Mouse (Mus musculus) 3T3-L1 (cell line): ENCODE data around the gene A930009A15Rik.
A peak's percentile ranks its signal among the peaks of the same experiment; 100 is the strongest.

Source experiments
- DNase-seq: peaks from one replicate; pipeline ENCODE4 v3.0.0-alpha.2; 2015; ENCODE audit warnings: low read depth, low spot score

The A930009A15Rik gene

DNA sequence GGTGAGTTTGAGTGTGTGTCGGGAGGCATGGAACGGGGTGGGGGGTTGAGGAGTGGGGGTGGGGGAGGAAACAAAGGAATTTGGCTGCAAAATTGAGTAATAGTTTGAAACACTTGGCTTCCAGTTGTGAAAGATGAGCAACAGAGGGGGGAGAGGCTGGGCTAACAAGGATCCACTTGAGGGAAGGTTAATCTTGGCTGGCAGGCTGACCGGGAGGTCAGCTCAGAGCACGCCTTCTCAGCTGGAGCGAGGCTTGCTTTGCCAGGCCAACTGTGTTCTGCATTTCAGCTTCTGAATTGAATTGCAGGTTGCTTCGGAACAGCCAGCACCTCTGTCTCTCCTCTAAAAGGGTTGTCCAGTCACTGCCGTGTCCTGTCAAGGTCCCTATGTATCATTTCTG is 9.7 kb downstream of the A930009A15Rik start:
- no peak for DNase-seq

DNA sequence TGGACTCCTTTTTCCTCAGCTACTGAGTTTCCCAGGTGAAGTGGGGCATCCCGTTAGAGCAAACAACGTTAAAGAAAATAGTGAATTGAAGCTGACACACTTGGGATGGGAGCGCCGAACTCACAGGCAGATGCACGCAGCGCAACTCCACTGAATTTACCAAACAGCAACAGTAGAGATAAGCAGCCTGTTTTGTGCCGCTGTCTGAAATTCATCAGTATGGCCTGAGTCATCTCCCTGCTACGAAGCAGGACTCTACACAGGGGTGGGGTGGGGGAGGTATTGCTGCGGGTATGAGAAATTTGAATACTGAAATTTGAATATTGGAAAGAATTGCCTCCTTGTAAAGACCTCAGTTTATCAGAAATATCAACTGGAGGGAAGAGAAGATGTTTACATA is 12.2 kb downstream of the A930009A15Rik start:
- DNase-seq = no peak

DNA sequence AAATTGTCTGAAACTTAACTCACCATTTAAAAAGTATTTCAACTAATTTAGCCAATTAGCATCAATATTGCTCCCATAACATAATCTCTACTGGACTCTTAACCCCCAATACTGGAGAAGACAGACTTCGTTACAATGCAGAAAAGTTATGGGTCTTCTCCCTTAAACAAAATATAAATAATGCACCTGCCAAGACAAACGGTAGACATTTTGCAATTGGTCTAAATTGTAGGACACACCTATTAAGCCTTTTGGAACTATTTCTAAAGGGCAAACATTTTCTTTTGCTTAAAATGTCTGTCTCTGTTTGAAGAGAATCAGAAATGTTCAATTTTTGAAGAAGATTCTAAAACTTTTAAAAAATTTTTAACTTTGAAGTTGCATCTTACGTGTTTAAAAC is 13.3 kb downstream of the A930009A15Rik start:
- DNase-seq = no peak

DNA sequence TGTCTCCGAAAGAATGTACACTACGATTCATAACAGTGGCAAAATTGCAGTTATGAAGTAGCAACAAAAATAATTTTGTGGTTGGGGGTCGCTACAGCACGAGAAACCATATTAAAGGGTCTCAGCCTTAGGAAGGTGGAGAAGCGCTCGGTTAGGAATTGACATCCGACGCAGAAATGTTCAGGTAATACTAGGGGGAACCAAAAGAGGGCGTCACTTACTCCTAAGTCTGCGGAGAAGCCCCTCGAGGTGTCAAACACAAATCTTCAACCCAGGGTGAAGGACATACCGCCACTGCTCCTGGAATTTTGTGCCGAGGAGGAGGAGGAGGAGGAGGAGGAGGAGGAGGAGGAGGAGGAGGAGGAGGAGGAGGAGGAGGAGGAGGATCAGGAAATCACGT is 14.9 kb downstream of the A930009A15Rik start:
- DNase-seq = no peak

DNA sequence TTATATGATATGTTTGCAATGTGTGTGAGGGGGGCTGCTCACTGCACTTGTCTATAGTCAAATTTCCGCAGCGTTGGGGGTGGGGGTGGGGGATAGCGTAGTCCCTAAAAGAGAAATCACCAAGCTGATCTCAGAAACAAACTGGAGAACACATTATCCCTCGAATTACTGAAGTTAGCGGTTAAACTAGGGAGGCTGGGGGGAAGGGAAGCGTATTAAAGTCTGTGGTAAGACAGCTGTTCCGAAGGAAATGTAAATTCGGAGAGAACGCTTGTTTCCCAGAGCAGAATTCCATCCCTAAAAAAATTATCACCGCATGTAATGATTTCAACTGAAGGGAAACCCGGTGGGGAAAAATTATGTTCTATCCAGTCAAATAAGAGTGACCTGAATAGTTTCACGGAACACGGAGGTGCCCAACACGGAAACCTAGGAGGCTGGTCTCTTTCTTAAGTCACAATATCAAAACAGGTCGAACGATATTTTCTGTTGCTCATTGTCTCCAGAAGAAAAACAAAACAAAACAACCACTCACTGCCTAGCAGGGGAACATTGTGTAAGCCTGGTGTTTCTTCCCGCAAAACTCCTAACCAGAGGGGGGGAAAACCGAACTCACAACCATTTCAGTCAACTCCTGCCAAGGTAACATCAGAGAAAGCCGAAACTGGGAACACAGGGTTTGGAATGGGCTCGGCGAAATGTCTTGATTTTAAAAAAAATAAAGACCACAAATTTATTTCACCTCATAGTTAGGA is 15.9 kb downstream of the A930009A15Rik start:
- DNase-seq = no peak

DNA sequence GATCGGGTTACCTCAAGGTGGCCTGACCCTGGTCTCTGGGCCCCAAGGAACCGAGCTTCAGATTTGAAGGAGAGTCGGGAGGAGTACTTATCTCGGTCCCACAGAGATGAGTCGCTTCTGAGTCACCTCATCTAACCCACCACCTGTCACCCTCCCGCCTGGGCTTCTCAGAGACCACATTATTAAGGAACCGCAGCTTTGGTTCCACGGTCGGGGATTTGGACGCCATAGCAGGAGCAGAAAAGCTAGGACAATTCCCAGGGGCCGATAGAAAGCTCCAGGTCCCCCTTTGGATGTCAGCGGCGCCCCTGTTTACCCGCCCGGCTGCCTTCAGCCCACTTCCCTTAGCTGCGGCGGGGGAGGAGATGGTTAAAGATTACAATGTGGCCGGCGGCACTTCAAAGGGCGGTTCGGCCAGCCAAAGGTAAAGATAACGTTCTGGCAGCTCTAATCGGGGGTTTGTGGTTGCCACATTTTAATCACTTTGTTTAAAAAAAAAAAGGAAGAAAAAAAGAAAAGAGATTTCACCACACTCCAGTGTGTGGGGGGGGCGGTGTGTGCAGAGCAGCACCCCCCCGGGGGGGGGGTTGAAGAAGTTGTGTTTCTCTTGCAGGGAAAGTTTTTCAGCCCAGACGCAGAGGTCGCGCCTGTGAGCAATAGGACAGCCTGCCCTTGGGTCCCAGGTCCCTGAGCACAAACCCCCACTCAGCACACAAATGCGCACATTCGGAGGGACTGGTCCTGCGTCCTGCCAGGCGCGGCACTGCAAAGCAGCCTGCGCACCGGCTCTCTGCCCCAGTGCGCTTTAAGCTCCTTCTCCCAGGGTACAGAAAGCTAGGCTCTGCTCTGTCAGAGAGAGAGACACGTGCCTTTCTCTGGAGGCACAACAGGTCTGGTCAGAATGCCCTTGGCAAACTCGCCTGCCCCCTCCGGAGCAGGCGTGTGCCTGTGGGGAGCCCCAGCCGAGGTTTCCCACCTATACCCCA is 16.8 kb downstream of the A930009A15Rik start:
- no peak for DNase-seq

DNA sequence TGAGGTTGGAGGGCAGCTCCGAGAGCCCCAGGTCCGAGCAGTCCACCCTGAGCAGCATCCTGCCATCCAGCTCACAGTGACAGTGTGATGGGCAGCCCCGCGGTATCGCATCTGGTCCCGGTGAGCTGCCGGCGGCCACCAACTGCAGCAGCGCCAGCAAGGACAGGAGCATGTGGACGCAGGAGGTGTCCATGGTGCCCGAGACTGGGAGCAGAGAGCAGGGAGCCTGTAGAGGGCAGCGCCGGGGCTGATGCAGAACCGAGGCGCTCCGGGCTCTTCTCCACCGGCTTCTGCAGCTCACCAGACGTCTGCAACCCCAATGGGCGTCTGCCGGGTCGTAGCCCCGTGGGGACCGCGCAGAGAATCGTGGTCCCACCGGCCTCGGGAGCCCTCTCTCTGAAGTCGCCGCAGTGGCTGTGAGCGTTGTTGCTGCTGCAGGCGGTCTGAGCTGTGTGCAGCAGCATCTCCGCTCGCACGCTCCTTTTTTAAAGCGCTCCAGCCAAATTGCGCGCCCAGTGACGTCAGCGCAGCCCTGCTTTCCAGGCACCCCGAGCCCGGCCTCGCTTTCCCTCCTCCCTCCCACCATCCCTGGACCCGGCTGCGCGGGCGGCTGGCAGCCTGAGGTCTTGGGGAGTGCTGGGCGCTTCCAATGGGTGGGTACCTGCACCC is 17.6 kb downstream of the A930009A15Rik start, which contains the start of gene Lgr5:
Gene Lgr5 (minus strand): TSS at position 480 of the 669 bp plus-strand sequence.
- no peak for DNase-seq

DNA sequence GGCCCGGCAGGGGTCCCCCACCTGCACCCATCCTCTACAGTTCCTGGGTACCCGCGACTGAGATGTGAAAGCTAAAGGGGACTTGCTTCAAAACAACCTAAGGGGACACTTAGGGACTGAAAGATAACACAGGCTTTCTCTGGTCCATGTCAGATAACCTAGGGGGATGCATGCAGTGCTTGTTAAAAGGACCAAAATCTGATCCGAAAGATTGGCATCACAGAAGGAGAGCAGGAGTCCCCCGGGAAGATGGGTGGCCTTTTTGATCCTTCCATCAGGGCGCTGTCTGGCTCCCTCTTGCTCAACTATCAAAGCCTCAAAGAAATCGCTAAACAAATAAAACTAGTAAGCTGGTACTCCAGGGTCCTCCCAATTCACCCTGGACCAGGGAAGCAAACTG is 18.2 kb downstream of the A930009A15Rik start:
- DNase-seq = no peak

DNA sequence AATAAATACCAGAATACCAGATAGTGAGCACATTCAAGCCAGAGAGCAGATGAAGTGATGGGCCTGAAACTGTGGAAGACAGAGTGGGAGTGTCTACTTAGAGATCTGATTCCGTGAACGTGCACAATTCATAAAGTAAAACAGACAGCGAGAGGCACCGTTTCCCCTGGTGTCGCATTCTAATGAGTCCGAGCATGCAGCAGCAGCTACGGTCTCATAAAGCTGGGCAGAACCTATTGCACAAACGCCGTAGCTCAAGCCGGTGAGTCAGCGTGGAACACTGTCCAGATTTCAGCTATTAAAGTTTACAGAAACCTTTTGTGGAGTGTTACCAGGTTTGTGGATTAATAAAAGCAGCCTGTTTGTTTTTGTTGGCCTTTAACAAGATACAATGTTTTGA is 23.4 kb downstream of the A930009A15Rik start:
- DNase-seq = peak; percentile 41

DNA sequence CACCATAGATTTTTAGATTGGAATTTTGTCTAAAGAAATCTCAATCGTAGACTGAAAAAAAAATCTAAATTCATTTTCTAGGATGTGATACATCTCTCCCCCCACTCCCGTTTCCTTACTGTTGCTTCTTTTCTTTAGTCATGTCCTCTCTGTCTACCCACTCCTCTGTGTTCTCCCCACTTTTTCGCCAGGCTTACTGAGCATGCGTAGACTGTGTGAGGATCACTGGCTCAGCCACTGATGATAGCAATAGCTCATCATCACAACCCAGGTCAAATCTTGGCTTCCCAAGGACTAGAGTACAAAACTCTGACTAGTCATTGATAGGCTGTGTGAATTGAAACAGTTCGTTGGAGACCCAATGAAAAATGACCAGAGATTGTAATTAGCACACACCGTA is 23.9 kb downstream of the A930009A15Rik start:
- DNase-seq = no peak

DNA sequence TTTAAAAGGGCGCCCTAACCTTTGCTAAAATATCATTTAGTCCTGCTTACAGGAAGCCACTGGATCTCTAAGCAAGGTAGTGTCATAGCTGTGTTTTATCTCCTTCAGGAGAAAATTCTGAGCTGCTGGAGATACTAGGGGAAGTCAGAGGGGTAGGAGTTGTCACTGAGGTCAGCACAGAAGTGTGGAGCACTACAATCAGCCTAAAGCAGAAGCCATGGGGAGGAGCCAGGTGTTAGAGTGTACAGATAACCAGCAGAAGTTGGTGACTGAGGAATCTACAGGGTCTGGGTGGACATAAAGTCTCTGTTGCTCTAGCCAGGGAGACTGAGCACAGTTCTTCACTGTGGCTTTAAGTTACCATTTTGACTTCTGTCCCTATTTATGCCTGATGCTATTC is 26.0 kb downstream of the A930009A15Rik start:
- DNase-seq = no peak

DNA sequence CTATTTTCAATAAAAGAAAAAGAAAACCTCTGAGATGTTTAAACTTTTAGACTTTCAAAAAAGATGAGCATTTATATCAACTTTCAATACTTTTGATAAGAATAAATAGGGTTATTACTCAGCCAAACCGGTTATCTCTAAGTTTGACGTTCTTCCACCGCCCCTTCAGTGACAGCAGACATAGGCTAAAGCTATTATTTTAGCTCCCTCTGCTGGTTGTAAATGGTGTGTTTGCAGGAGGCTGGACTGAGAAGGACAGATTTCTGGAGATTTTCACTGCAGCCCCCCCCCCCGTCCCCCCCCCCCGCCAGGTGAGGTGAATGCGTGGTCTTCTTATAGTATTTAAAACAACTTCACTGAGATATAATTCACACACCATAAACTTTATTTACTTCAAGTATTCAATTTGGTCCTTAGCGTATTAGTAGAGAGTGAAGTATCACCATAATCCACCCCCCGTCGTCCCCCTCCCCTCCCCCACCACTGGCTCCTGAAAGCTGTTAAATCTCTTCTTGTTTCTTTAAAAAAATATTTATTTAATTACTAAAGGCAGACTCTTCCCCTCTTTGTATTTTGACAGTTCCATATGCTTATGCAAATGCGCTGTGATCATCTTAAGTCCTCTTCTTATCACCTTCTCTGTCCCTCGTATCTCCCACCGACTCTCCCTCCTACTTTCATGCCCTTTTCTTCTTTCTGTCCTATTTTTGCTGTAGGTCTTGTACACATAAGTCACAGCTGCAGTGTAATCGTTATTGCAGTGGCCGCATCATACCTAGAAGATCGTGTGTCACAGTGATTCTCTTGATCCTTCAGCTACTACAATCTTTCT is 47.9 kb downstream of the A930009A15Rik start:
- DNase-seq = peak; percentile 61

DNA sequence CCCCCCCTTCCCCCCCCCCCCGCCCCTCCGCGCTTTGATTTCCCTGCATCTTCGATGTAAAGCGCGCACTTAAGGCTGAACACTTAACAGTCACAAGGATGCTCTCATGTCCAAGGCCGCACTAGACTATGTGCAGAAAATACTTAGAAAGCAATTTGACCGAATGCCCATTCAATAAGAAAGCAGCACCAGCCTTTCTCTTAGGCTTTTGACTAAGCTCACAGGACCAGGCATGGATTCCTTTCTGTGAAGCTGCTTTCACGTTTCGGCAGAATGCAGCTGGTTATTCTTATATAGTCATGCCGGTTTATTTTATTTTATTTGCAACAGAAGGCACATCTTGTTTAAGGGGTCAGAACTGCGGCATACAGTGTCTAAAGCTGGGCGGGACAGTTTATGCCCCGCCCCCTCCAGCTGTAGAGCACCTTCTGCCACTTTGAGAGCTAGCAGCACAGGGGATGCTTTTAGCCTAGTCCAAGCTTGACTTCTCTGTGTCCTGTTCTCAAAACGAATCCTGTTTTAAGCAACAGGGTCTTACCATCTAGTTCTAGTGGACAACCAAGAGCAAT is 48.6 kb downstream of the A930009A15Rik start:
- DNase-seq = no peak

DNA sequence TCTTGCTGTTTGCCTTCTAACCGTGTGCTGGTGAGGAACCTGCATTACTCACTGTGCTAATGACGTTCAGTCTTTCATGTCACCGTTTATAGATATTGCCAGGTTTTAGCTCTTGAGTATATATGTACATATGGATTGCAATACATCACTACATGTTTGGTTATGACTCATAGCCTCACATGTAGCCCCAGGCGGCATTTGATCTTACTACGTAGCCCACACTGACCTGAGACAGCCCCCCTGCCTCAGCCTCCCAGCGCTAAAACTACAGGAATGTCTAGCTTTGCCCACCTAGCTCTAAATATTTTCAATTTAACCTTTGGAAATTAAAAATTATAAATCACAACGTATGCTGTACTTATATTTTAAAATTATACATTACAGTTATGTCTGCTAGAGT is 53.7 kb downstream of the A930009A15Rik start:
- no peak for DNase-seq

DNA sequence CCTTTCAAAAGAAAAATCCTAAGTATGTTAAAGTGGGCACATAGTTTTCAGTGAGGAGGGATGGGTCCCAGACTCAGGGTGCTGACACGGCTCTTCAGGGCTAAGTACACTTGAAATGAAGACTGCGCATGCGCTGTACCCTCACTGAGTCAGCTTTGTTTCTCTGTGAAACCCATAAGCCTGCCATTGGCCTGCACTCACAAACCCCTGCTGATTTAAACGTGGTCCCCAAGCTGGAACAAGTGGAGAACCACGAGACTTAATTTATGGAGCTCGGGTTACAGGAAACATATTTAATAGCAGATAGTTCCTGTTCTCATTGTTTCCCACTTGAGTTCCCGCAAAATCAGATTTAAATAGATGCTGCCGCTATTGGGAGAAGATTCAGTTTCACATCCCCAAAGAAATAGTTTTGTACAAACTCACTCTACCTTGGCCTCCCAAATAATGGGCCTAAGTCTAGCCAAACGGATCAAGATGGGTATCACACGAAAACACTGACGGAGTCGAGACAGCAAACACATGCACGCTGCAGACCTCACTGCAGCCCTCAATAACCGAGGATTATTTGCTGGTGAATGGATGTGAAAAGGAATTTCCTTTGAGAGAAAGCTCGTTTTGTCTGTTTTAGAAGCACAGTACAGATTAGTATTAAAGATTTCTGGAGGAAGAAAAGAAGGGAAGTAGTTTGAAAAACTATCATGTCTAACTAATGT is 54.3 kb downstream of the A930009A15Rik start:
- DNase-seq = no peak

DNA sequence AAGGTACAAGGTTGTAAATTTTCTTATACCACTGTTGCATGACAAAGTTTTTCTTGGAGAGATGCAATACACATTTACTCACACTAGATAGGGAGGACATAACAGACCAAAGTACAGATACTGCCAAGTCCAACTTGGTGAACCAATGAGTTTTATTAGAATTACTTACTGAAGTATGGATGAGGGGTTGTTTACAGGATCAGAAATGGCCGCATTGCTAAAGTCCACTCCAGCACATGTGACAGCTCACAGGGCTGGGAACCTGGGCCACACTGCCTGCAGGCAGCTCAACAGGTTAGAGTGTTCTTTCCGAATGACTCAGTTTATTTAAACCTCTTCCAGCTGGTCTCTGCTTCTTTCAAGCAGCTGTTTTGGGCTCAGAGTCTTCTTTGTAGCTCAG is 55.2 kb downstream of the A930009A15Rik start:
- DNase-seq = no peak

DNA sequence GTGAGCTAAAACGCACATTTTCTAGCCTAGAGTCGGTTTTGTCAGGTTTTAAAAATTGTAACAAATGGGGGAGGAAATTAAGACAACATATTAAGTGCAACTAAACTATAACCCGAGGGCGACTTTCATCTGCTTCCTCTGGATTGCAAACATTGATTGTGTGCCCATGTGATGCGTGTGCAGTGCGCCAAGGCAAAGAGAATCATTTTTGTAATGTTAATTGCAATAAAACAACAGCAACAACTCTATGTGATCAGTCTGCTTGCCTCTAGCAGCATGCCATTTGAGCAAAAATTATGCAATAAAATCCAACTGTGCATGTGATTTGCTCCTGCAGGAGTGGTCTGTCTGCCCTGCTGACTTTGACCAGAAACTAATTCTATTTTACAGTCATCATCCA is 56.9 kb downstream of the A930009A15Rik start:
- DNase-seq = no peak
